Mouse (Mus musculus): Measurements from ENCODE around the gene Gm49325. TPM values are rescaled to one million over a fixed set of nuclear protein-coding genes. Genes with fewer than 3 reads are reported as not detected.
"Not testable (repeated sequence)": the region's sequence is repeated elsewhere in the genome, so short reads cannot be mapped to it uniquely, and the experiment has no call there.

The Gm49325 gene
- polyA plus RNA-seq, 1 experiment from 2014 or later, result 8.4 TPM

DNA sequence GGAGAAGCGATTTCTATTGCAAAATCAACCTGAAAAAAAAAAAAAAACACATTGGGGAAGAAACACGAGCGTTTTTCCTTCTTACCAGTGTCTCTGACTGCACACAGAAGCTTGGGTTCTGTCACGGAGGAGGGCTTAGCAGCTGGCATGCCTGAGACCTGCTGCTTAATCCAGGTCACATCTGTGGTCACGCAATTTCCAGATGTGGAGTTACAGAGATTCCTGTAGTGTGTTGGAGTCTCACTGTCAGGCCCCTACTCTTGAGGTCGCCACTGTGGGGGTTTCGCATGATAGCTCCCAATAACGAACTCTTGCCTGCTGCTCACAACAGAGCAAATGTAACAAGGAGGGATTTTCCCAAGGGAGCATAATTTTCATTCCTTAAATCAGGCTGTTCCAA, 78.2 kb downstream of the Gm49325 start:
- no peak for ATAC-seq
- H3K27me3 ChIP-seq (ENCODE audit: insufficient read depth, low read length), result peaks cover 40% of the 10 kb centered on the region

DNA sequence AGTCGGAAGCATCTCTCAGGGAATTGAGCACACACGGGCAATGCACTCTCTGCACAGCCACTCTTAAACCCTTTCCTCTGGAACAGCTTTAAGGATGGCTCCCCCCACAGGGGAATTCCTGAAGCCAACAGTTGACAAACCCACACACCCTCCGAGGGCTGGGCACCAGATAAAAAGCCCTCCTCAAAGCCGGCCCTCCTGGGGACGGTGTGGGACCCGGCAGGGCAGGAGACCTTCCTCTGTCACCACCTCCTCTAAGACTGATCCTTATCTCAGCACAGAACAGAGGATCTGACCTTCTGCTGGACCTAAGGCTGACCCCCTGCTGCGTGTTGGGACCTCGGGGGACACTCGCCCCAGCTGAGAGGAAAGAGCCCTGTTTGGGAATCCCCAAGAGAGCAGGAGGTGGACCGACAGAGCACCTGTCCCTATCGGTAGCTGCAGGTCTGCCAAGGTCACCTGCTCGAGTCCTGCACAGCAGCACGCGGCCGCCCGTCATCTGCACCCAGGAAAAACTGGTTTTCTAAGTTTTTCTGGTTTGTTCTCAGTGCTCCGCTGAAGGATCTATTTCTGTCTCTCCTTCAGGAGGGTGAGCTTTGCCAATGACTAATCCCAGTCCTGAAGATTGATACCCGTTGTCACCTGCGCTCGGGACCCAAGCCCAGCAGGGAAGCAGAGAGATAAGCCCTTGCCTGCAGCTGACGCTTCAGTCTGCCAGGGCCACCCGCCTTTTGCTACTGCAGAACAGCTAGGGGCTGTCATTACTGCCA, 80.1 kb downstream of the Gm49325 start, which contains the start of gene Tspear:
Tspear (plus strand) TSS at position 675 of the 770 bp plus-strand sequence.
- no peak for ATAC-seq
- H3K4me1 ChIP-seq (ENCODE audit: insufficient read depth), result no peaks in the 10 kb centered on the region
- no peak within 1 kb of the TSS for H3K27ac ChIP-seq (ENCODE audit: low read depth)
- H3K9me3 ChIP-seq (ENCODE audit: low read length), result no peaks in the 10 kb centered on the region
- 4% methylated on average over 22 of the region's 22 CpGs for WGBS (ENCODE audit: insufficient replicate concordance)
- no peak within 1 kb of the TSS for H3K9ac ChIP-seq (replicated peaks)
- TF ChIP-seq EP300 (IDR thresholded peaks at IDR 0.05; ENCODE audit: low read depth) (no peak), CTCF (IDR thresholded peaks at IDR 0.05; ENCODE audit: low read depth) (no peak)
- H3K36me3 ChIP-seq (replicated peaks; ENCODE audit: insufficient read depth, low read length), result no peaks in the 10 kb centered on the region
- H3K4me2 ChIP-seq (ENCODE audit: low read depth, low read length), result no peak within 1 kb of the TSS
- DNase-seq, result no peak
- no peak within 1 kb of the TSS for H3K4me3 ChIP-seq (ENCODE audit: low read depth, low read length)
- peaks cover 36% of the 10 kb centered on the region for H3K27me3 ChIP-seq (ENCODE audit: insufficient read depth, low read length)

More for the DNA sequence above, 78.2 kb downstream of the Gm49325 start:
- Histone ChIP-seq H3K4me1 (ENCODE audit: insufficient read depth) (no peaks in the 10 kb centered on the region), H3K4me3 (ENCODE audit: low read depth, low read length) (no peak overlapping the region), H3K27ac (ENCODE audit: low read depth) (no peak overlapping the region), H3K36me3 (replicated peaks; ENCODE audit: insufficient read depth, low read length) (no peaks in the 10 kb centered on the region), H3K4me2 (ENCODE audit: low read depth, low read length) (no peak overlapping the region), H3K9me3 (ENCODE audit: low read length) (no peaks in the 10 kb centered on the region), H3K9ac (replicated peaks) (no peak overlapping the region)
- no peak for DNase-seq
- WGBS (ENCODE audit: insufficient replicate concordance), result 32% methylated on average over 8 of the region's 8 CpGs
- TF ChIP-seq EP300 (IDR thresholded peaks at IDR 0.05; ENCODE audit: low read depth) (no peak), CTCF (IDR thresholded peaks at IDR 0.05; ENCODE audit: low read depth) (no peak)

DNA sequence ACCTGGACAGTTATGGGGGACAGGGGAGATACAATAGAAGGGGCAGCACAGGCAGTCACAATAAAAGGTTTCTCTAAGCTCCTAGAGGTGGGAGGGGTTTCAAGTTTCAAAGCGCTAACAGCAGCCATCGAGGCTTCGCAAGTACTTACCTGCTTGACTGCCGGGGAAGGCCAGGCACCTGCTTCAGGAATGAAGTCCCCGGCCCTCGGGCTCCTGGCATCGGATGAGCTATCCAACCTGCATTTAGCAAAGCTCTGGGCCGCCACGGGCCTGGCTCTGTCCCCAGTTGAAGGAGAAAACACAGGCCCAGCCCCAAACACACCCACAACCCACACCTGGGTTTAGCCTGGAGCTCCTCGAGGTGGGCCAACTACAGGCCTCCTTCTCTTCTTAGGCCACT, 81.0 kb downstream of the Gm49325 start:
- ATAC-seq, result no peak
- peaks cover 36% of the 10 kb centered on the region for H3K27me3 ChIP-seq (ENCODE audit: insufficient read depth, low read length)
- WGBS (ENCODE audit: insufficient replicate concordance), result 22% methylated on average over 10 of the region's 10 CpGs
- no peaks in the 10 kb centered on the region for H3K9me3 ChIP-seq (ENCODE audit: low read length)
- H3K4me3 ChIP-seq (ENCODE audit: low read depth, low read length), result no peak overlapping the region
- TF ChIP-seq EP300 (IDR thresholded peaks at IDR 0.05; ENCODE audit: low read depth), result no peak
- TF ChIP-seq CTCF (IDR thresholded peaks at IDR 0.05; ENCODE audit: low read depth), result no peak
- H3K4me1 ChIP-seq (ENCODE audit: insufficient read depth), result no peaks in the 10 kb centered on the region
- no peak overlapping the region for H3K4me2 ChIP-seq (ENCODE audit: low read depth, low read length)
- H3K36me3 ChIP-seq (replicated peaks; ENCODE audit: insufficient read depth, low read length), result no peaks in the 10 kb centered on the region
- DNase-seq, result no peak
- H3K9ac ChIP-seq (replicated peaks), result no peak overlapping the region
- no peak overlapping the region for H3K27ac ChIP-seq (ENCODE audit: low read depth)

DNA sequence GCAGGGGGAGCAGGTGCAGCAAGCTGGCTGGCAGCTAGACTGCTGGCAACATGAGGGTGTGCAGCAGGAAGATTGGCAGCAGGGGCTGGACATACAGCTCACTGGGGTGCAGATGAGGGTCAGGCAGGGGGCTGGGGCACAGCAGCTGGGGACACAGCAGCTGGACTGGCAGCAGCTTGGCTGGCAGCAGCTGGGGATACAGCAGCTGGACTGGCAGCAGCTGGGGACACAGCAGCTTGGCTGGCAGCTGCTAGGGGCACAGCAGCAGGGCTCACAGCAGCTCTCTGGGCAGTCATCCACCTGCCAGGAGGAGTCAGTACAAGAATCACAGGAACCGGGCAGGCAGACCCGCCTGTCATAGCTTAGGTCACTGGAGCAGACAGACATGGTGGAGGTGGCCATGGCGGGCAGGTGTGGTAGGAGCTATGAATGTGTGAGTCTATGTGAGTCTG, 84.4 kb downstream of the Gm49325 start, which contains the start of gene Gm19402:
Gm19402 (minus strand) TSS at position 402 of the 452 bp plus-strand sequence.
- not testable (repeated sequence) for H3K9me3 ChIP-seq (ENCODE audit: low read length)
- peaks cover 32% of the 10 kb centered on the region for H3K27me3 ChIP-seq (ENCODE audit: insufficient read depth, low read length)

More for the DNA sequence above, 84.4 kb downstream of the Gm49325 start, which contains the start of gene Gm19402:
- H3K36me3 ChIP-seq (replicated peaks; ENCODE audit: insufficient read depth, low read length); H3K9ac ChIP-seq (replicated peaks); DNase-seq; H3K4me2 ChIP-seq (ENCODE audit: low read depth, low read length); H3K27ac ChIP-seq (ENCODE audit: low read depth); H3K4me3 ChIP-seq (ENCODE audit: low read depth, low read length); ATAC-seq; H3K4me1 ChIP-seq (ENCODE audit: insufficient read depth): not testable (repeated sequence)
- WGBS (ENCODE audit: insufficient replicate concordance), result 72% methylated on average over 3 of the region's 3 CpGs

MicroRNA genes within 50 kb of the gene (microRNA counts, 519-probe panel; counts per million panel counts)
- not detected for microRNA mmu-miR-1930

Small RNAs within 50 kb of the gene (microRNA-seq; reads per million reads assigned to microRNA genes)
- 15.0 reads per million, percentile 23 among the genes with 10 or more reads in this experiment for gene Mir1930

Other genes with a start within 250 kb of the Gm49325 start
- gene Adarb1, start 187.9 kb upstream of the Gm49325 start, polyA plus RNA-seq (2015; fragmentation: Nextera tagmentation; extraction: Ambion mirVana), result 1.8 TPM in 2 replicates
- gene Fam207a, start 90.4 kb upstream of the Gm49325 start, polyA plus RNA-seq (2015; fragmentation: Nextera tagmentation; extraction: Ambion mirVana), result 14.8 and 15.5 TPM in 2 replicates
- gene Itgb2, start 75.9 kb upstream of the Gm49325 start, polyA plus RNA-seq (2015; fragmentation: Nextera tagmentation; extraction: Ambion mirVana), result 18.7 and 23.1 TPM in 2 replicates
- gene Pttg1ip, start 24.5 kb upstream of the Gm49325 start, polyA plus RNA-seq (2015; fragmentation: Nextera tagmentation; extraction: Ambion mirVana), result 126 and 129 TPM in 2 replicates
- 105 and 111 TPM in 2 replicates for gene Sumo3, start 100 bp upstream of the Gm49325 start, polyA plus RNA-seq (2015; fragmentation: Nextera tagmentation; extraction: Ambion mirVana)
- 37.4 and 40.4 TPM in 2 replicates for gene Ube2g2, start 16.1 kb downstream of the Gm49325 start, polyA plus RNA-seq (2015; fragmentation: Nextera tagmentation; extraction: Ambion mirVana)
- gene Tspear, start 80.4 kb downstream of the Gm49325 start, polyA plus RNA-seq (2015; fragmentation: Nextera tagmentation; extraction: Ambion mirVana), result 0.06 TPM in 1 of 2 replicates, not detected in the other
- gene Gm19402, start 84.6 kb downstream of the Gm49325 start, polyA plus RNA-seq (2015; fragmentation: Nextera tagmentation; extraction: Ambion mirVana), result not detected in 2 replicates
- not detected in 2 replicates for gene Gm9508, start 91.0 kb downstream of the Gm49325 start, polyA plus RNA-seq (2015; fragmentation: Nextera tagmentation; extraction: Ambion mirVana)
- not detected in 2 replicates for gene Gm10272, start 100.4 kb downstream of the Gm49325 start, polyA plus RNA-seq (2015; fragmentation: Nextera tagmentation; extraction: Ambion mirVana)
- gene Gm10024, start 105.3 kb downstream of the Gm49325 start, polyA plus RNA-seq (2015; fragmentation: Nextera tagmentation; extraction: Ambion mirVana), result not detected in 2 replicates
- gene Gm10142, start 109.6 kb downstream of the Gm49325 start, polyA plus RNA-seq (2015; fragmentation: Nextera tagmentation; extraction: Ambion mirVana), result not detected in 2 replicates
- not detected in 2 replicates for gene Krtap12-1, start 114.4 kb downstream of the Gm49325 start, polyA plus RNA-seq (2015; fragmentation: Nextera tagmentation; extraction: Ambion mirVana)
- gene Gm10100, start 120.3 kb downstream of the Gm49325 start, polyA plus RNA-seq (2015; fragmentation: Nextera tagmentation; extraction: Ambion mirVana), result not detected in 2 replicates
- gene Gm18596, start 136.4 kb downstream of the Gm49325 start, polyA plus RNA-seq (2015; fragmentation: Nextera tagmentation; extraction: Ambion mirVana), result not detected in 2 replicates
- gene Gm9736, start 145.2 kb downstream of the Gm49325 start, polyA plus RNA-seq (2015; fragmentation: Nextera tagmentation; extraction: Ambion mirVana), result not detected in 2 replicates
- gene Gm3233, start 153.5 kb downstream of the Gm49325 start, polyA plus RNA-seq (2015; fragmentation: Nextera tagmentation; extraction: Ambion mirVana), result not detected in 2 replicates
- gene Gm3238, start 165.1 kb downstream of the Gm49325 start, polyA plus RNA-seq (2015; fragmentation: Nextera tagmentation; extraction: Ambion mirVana), result not detected in 2 replicates
- gene Gm7138, start 170.7 kb downstream of the Gm49325 start, polyA plus RNA-seq (2015; fragmentation: Nextera tagmentation; extraction: Ambion mirVana), result not detected in 2 replicates
- gene Gm3250, start 176.3 kb downstream of the Gm49325 start, polyA plus RNA-seq (2015; fragmentation: Nextera tagmentation; extraction: Ambion mirVana), result not detected in 2 replicates
- not detected in 2 replicates for gene Gm7137, start 182.0 kb downstream of the Gm49325 start, polyA plus RNA-seq (2015; fragmentation: Nextera tagmentation; extraction: Ambion mirVana)
- gene Gm9639, start 188.9 kb downstream of the Gm49325 start, polyA plus RNA-seq (2015; fragmentation: Nextera tagmentation; extraction: Ambion mirVana), result not detected in 2 replicates
- gene Gm19668, start 192.9 kb downstream of the Gm49325 start, polyA plus RNA-seq (2015; fragmentation: Nextera tagmentation; extraction: Ambion mirVana), result not detected in 2 replicates
- gene Gm9507, start 205.6 kb downstream of the Gm49325 start, polyA plus RNA-seq (2015; fragmentation: Nextera tagmentation; extraction: Ambion mirVana), result not detected in 2 replicates
- gene Gm2696, start 208.5 kb downstream of the Gm49325 start, polyA plus RNA-seq (2015; fragmentation: Nextera tagmentation; extraction: Ambion mirVana), result not detected in 2 replicates
- not detected in 2 replicates for gene Krtap10-4, start 220.9 kb downstream of the Gm49325 start, polyA plus RNA-seq (2015; fragmentation: Nextera tagmentation; extraction: Ambion mirVana)
- gene Krtap10-10, start 229.8 kb downstream of the Gm49325 start, polyA plus RNA-seq (2015; fragmentation: Nextera tagmentation; extraction: Ambion mirVana), result not detected in 2 replicates
- not detected in 2 replicates for gene Gm36176, start 240.6 kb downstream of the Gm49325 start, polyA plus RNA-seq (2015; fragmentation: Nextera tagmentation; extraction: Ambion mirVana)
- gene Gm10318, start 246.7 kb downstream of the Gm49325 start, polyA plus RNA-seq (2015; fragmentation: Nextera tagmentation; extraction: Ambion mirVana), result not detected in 2 replicates